Mouse (Mus musculus): Measurements from ENCODE around the gene Cyp2w1.

DNA sequence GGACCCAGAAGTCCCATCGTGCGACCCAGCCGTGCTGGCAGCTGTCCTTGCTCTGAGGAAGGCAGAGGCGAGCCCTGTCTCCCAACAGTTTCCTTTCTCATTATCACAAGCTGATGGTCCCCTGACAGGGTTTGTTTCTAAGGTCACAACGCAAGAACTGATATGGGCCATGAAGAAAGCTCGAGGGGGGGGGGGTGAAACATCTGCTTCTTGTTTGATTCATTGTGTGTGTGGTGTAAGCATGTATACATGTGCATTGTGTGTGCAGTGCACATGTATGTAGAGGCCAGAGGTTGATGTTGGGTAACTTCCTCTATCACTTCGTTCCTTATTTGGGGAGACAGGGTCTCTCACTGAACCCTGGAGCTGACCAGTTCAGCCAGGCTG is 24.8 kb upstream of the Cyp2w1 start:
- TF ChIP-seq CTCF (IDR thresholded peaks at IDR 0.05; ENCODE audit: extremely low read depth, insufficient read length, insufficient replicate concordance, low read depth, low read length) (no peak), POLR2A (IDR thresholded peaks at IDR 0.05; ENCODE audit: low read depth, low read length) (no peak)
